Mouse (Mus musculus): ENCODE results near the gene N4bp1. TPM values are rescaled to one million over a fixed set of nuclear protein-coding genes. Genes with fewer than 3 reads are reported as not detected.

N4bp1 gene
- polyA plus RNA-seq, 1 experiment = 6.5 TPM

DNA sequence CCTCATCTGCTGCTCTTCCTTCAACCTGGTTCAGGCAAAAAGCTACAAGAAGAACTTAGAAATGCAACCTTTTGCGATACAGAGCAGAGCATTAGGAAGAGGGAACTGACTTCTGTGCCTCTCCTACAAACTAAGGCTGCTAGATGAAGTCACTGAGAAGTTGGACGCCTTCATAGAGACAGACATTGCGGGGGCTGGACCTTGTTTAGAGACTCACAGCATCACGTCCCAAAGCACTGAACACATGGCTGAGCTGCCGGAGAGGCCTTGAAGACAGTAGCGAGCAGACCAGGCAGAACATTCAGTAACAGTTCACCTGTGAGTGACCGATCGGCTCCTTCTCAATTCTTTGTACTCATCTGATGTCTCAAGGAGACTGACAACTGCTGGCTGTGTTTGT, 104.0 kb downstream of the N4bp1 start:
- TF ChIP-seq GATA1 (IDR thresholded peaks at IDR 0.05; ENCODE audit: low read length) = no peak

DNA sequence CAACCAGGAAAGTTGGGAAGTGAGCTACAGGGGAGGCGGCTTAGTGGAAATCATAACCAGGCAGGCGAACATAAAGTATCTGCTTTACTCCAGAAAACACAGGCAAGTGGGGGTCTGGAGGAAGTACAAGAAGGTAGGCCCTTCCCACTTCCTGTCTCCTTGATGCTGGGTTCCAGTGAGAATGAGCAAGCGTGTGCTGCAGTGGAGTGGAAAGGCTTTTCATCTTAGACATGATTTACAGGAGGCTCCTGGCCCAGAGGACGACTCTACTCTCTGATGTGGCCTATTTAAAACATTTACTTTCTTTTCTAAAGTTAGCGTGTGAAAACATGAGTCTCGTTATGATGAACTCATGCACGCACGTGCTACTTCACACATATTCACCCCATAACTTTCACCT, 105.9 kb downstream of the N4bp1 start:
- no peak for TF ChIP-seq GATA1 (IDR thresholded peaks at IDR 0.05; ENCODE audit: low read length)

DNA sequence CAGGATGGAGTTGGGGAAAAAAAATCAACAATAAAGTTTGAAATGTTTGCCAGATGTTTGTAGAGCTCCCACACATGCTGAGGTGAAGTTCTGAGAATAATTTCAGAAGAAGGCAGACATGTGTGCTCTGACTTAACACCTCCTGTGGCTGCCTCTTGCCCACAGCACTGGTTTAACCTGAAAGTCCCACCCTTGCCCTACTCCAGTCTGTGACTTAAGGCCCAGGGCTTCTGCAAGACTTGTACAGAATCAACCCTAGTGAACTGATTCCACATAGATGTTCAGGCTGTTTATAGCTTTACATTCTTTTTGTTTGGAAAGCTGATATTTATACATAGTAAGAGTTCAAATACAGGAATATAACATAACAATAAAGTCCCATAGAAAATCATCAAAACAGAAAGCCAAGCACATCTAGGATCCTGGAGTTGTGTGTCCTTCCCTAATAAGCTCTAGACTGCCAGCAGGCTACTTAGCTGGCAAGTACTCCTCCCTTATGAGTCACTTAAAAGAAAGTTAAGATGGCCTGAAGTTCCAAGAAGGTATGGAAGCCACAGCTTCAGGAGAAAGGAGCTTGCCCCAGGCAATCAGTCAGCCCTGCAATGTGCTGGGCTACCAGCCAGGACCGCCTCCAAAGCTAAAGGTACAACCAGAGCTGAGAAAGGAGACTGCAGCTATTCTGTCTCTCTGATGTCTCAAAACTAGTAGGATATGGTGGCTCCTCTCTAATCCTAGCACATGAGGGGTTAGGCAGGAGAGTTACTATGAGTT, 114.9 kb downstream of the N4bp1 start:
- no peak for TF ChIP-seq GATA1 (IDR thresholded peaks at IDR 0.05; ENCODE audit: low read length)

DNA sequence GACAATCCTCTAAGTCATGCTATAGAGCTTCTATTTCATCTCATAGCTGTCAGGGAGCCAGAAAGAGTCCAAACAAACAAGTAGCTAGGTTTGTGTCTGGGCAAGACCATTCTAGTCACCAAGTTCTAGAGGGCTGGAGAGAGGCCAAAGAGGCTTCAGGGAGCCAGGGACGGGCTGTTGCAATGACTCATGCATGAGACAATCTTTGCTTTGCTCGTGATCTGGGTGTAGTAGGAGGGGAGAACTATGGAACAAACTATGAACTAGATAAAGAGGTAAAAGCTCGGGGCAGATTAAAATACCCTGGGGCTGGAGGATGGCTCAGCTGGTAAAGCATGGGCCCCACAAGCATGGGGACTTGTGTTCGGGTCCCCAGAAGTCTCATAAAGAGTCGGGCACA, 116.6 kb downstream of the N4bp1 start:
- TF ChIP-seq GATA1 (IDR thresholded peaks at IDR 0.05; ENCODE audit: low read length) = no peak

DNA sequence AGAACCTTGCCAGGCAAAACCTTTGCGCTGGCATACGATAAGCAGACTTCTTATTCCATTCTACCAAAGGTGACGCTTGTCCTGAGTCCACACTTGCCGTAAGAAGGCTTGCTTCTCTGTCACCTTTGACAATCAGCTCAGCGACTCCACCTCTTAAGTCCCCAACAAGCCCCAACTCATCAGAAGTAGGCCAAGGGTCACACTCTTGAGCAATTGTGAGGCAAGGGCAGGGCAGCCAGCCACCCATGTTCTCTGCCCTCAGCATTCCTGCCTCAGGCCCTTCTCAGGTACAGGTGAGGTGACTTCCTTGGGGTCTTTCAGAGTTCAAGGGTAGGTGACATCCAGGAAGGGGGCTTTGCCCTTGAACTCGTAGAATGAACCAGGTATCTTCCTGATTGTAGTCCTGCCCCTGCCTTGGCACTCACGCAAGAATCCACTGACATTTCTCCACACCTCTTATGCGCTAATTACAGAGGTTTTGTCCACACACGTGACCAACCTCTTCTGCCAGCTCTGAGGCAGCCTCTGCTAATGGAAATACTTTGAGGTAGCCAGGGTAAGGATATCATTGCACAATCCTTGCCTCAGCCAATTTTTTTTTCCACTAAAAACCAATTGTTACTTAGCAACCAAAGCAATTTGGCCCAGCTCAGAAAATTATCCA, 118.4 kb downstream of the N4bp1 start:
- no peak for TF ChIP-seq GATA1 (IDR thresholded peaks at IDR 0.05; ENCODE audit: low read length)

GRCm38 (mm10) chr8:86765669-86766068, 119.4 kb downstream of the N4bp1 start:
- no peak for TF ChIP-seq GATA1 (IDR thresholded peaks at IDR 0.05; ENCODE audit: low read length)

GRCm38 (mm10) chr8:86765155-86765554, 119.9 kb downstream of the N4bp1 start:
- TF ChIP-seq GATA1 (IDR thresholded peaks at IDR 0.05; ENCODE audit: low read length) = no peak

GRCm38 (mm10) chr8:86762806-86763205, 122.3 kb downstream of the N4bp1 start:
- TF ChIP-seq GATA1 (IDR thresholded peaks at IDR 0.05; ENCODE audit: low read length) = no peak

- TF ChIP-seq GATA1 (IDR thresholded peaks at IDR 0.05; ENCODE audit: low read length) = no peak
Observed at GRCm38 (mm10) chr8:86760746-86761145, 124.3 kb downstream of the N4bp1 start.

DNA sequence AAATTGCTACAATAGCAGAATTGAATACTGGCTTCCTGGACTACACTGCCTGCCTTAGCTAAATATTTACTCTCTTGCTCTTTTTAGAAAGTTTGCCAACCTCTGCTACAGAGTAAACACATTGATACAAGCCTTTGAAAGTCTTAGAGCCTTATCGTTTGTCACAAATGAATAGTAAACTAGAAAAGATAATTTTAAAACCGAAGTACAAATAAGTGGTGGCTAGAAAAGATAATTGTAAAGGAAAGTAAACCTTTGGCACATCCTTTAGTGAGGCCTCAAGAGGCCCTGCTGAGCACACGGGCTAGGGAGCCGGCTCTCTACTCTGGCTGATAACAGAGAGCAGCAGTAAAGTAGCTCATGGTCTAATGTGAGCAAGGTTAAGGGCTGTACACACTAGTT, 126.0 kb downstream of the N4bp1 start:
- TF ChIP-seq GATA1 (IDR thresholded peaks at IDR 0.05; ENCODE audit: low read length) = no peak

DNA sequence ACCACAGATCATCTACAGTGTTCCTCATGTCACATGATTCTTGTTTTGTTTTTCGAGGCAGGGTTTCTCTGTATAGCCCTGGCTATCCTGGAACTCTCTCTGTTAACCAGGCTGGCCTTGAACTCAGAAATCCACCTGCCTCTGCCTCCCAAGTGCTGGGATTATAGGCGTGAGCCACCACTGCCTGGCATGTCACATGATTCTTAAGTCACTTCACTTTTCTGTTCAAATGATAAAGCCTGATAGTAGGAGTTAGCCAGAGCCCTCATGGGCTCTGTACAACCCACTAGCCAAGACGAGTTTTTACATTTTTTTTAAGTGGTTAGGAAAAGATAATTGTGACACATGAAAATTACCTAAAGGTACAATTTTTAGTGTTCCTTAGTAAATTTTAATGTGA, 126.4 kb downstream of the N4bp1 start:
- TF ChIP-seq GATA1 (IDR thresholded peaks at IDR 0.05; ENCODE audit: low read length) = no peak

Other genes with a start within 250 kb of the N4bp1 start
- gene Gm10638, start 139.6 kb downstream of the N4bp1 start, polyA plus RNA-seq (2012) = 0.75 and 0.82 TPM in 2 replicates
- 6.3 and 8.0 TPM in 2 replicates for gene Siah1a, start 139.3 kb downstream of the N4bp1 start, polyA plus RNA-seq (2012)